Mouse (Mus musculus): ENCODE data around the gene Aanat.

DNA sequence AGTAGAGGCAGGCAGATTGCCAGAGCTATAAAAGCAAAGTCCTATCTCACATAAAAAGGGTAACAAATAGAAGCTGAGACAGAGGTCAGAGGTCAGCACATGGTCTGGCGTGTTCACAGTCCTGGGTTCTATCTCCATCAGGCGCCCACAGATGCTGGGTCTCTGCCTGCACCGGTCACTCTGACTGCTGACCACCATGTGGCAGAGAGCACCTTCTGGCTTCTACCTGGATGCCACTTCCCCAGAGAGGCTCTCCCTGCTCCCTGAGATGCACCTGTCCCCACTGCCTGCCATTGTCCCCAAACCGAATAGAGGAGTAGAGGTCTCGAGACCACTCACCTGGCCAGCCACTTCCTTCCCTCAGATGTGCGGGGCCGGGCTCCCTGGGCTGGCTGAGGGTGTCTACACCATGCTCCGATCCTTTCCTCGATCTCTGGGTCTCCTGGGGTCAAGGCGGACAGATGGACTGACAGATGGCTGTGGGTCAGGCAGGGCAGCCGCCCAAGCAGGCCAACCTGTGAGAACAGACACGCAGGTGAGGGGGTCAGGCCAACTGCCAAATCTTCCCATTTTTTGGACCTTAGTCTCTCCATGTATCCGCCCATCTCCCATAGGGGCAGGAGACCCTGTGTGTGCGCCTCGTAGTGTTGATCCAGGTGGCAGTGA lies 23.9 kb downstream of the Aanat start:
- TF ChIP-seq POLR2A (IDR thresholded peaks at IDR 0.05; ENCODE audit: low read depth, low read length): no peak
- no peak for TF ChIP-seq CTCF (IDR thresholded peaks at IDR 0.05; ENCODE audit: extremely low read depth, insufficient read depth, insufficient read length, insufficient replicate concordance)

All from spleen, adult 2 months (tissue).